Mouse (Mus musculus): ENCODE data around the gene Ntrk3. TPM values are rescaled to one million over a fixed set of nuclear protein-coding genes. Genes with fewer than 3 reads are reported as not detected.

Ntrk3 gene
- total RNA-seq, 2 experiments from 2014 or later = not detected

DNA sequence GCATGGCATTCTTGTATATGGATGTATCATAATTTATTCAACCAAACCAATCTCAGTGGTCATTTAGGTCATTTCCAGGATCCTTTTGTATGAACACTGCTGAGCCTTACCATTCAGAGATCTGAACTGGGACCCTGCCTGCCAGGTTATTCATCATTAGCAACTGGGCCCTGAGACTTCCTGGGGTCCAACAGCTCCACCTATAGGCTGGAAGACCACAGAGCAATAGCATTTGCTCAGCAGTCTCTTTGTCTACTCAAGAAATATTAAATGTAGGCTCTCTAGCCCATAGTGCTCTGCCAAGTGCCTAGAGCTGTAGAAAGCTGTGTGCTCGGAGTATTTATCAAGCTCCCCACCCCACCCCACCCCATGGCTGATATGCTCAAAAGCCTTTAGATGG is 85.5 kb downstream of the Ntrk3 start:
- no peak for ATAC-seq (replicated peaks; ENCODE audit: low FRiP score, poor library complexity, severe bottlenecking)

DNA sequence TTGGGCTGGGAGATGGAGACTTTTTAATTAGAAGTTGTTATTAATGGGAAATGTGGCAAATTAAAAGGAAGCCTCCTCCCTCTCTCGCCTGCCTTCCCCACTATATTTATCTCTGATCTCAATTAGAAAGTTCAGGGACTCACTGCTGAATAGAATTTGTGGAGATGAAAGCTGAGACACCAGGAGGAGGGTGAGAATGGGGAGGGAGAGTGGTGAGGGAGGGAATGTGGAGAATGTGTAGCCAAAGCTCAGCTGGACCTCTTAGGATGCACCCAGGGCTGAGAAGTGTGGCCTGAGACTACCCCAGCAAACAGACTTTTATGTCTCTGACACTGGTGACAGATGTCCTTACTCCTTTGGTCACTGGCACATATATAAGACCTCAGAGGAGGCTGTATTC is 86.3 kb downstream of the Ntrk3 start:
- ATAC-seq (replicated peaks; ENCODE audit: low FRiP score, poor library complexity, severe bottlenecking) = no peak

DNA sequence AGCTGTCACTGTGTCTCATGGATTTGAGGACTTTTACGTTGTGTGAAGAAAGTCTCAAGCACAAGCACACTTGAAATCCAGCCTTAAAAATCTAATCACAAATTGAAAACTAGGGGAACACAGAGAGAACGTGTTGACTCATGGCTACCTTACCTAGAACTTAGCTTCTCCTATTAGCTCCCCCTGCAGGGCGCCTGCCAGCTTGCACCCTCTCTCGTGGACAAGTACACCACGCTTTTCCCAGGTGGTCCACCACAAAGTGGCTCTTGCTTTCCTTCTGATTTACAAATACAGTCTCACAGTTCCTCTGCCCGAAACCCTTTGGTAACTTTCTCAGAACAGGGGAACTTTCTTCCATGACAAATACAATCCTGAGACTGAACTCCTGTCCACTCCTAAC is 94.1 kb downstream of the Ntrk3 start:
- no peak for ATAC-seq (replicated peaks; ENCODE audit: low FRiP score, poor library complexity, severe bottlenecking)

DNA sequence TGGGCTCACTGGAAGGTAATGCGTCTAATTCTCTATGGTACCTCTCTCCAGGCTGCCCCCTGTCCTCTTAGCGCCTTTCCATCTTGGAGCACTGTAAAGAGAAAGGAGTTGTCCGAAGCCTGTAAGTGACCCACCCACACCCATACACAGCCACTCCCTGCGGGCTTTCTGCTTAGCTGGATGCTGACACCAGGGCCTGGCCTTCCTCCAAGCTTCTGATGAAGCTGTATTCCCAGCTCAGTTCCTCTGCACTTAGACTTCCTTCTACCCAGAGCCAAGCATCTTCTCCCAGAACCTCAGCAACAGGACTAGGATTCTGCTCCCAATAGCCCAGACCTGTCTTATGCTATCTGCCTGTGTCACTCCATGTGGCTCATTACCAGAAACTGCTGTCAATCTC is 114.1 kb downstream of the Ntrk3 start:
- ATAC-seq (replicated peaks; ENCODE audit: low FRiP score, poor library complexity, severe bottlenecking) = no peak

- no peak for ATAC-seq (replicated peaks; ENCODE audit: low FRiP score, poor library complexity, severe bottlenecking)
These were observed 116.7 kb downstream of the Ntrk3 start for GRCm38 (mm10) chr7:78621115-78621514.

GRCm38 (mm10) chr7:78619818-78620577 is 117.8 kb downstream of the Ntrk3 start:
- no peak for ATAC-seq (replicated peaks; ENCODE audit: low FRiP score, poor library complexity, severe bottlenecking)

DNA sequence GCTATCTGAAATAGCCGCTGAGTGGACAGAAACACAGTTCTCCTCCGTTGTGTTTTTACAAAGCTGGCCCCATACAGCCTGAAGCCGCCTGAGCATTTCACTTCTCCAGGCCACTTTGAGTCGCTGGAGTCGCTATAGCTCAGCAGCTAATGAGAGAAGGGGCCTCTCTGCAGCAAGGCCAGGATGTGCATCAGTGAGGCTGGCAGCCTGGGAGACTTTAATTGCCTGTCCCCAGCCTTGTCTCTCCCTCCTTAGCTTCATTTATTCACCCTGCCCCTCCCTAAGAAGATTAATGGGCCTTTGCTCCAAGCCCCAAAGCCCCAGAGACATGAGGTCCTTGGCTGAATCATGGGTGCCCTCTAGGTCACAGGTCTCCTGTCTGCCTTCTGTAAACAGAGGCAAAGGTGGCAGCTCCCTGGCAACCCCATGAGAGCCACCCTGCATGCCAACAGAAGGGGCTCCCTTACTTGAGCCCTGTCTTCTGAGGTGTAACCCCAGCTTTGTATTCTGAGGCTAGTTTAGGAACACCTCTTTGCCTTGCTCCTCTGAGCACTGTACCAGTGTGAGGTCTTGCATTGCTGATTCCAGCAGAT is 132.2 kb downstream of the Ntrk3 start:
- no peak for ATAC-seq (replicated peaks; ENCODE audit: low FRiP score, poor library complexity, severe bottlenecking)

DNA sequence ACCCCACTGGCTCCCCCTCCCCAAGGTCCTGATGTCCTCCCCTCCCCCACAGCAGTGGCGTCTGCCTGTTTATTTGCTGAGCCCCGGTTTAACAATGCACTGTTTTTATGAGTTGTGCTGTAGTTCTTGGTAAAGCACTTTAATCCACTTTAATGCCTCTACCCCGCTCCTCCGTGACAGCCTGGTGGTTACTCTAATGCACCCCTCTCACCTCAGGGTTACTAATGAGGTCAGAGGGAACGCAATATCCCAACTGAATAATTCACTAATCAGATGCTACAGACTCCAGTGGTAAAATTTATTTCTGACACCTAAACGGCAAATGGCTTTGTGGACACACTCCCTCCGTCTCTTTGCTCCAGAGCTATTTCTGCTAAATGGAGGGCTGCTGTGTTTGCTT is 133.9 kb downstream of the Ntrk3 start:
- no peak for ATAC-seq (replicated peaks; ENCODE audit: low FRiP score, poor library complexity, severe bottlenecking)

DNA sequence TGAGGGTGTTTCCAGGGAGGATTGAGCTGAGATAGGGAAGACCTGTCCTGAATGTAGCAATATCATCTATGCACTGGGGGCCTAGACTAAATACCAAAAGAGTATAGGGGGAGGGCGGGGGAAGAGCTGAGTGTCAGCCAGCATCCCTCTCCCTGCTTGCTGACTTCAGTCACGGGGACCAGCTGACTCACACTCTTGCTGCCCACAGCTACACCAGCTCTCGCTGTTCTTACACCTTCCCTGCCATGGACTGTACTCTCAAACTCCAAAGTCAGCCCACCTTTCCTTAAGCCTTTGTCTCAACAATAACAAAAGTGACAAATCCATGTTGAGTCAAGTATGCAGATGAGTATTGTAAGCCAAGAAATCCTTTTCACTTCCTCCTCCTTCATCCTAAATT is 136.0 kb downstream of the Ntrk3 start:
- ATAC-seq (replicated peaks; ENCODE audit: low FRiP score, poor library complexity, severe bottlenecking) = no peak

- no peak for ATAC-seq (replicated peaks; ENCODE audit: low FRiP score, poor library complexity, severe bottlenecking)
These were observed 136.9 kb downstream of the Ntrk3 start for GRCm38 (mm10) chr7:78600886-78601285.

GRCm38 (mm10) chr7:78599941-78600677 is 137.7 kb downstream of the Ntrk3 start:
- no peak for ATAC-seq (replicated peaks; ENCODE audit: low FRiP score, poor library complexity, severe bottlenecking)

GRCm38 (mm10) chr7:78598147-78598546 is 139.7 kb downstream of the Ntrk3 start:
- no peak for ATAC-seq (replicated peaks; ENCODE audit: low FRiP score, poor library complexity, severe bottlenecking)

GRCm38 (mm10) chr7:78597251-78598129 is 140.3 kb downstream of the Ntrk3 start:
- ATAC-seq (replicated peaks; ENCODE audit: low FRiP score, poor library complexity, severe bottlenecking) = no peak

DNA sequence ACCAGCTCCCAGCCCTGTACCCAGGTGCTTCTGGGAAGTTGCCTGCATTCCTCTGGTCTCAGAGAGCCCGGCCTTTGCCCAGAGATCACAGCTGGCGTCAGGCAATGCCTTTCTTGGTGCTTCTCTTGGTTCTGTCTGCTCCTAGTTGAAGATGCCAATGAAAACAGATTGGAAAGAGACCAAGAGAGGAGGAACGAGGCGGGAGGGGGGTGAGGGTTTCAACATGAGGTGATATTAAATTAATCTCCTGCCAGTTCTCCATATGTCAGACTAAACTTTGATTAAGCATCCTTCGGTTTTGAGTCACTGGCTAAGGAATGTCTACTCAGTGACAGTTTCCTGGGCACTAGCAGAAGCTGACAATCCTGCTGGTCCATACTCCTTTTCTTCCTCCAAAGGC is 141.3 kb downstream of the Ntrk3 start:
- ATAC-seq (replicated peaks; ENCODE audit: low FRiP score, poor library complexity, severe bottlenecking) = no peak

GRCm38 (mm10) chr7:78595895-78596294 is 141.9 kb downstream of the Ntrk3 start:
- ATAC-seq (replicated peaks; ENCODE audit: low FRiP score, poor library complexity, severe bottlenecking) = peak; percentile 70

DNA sequence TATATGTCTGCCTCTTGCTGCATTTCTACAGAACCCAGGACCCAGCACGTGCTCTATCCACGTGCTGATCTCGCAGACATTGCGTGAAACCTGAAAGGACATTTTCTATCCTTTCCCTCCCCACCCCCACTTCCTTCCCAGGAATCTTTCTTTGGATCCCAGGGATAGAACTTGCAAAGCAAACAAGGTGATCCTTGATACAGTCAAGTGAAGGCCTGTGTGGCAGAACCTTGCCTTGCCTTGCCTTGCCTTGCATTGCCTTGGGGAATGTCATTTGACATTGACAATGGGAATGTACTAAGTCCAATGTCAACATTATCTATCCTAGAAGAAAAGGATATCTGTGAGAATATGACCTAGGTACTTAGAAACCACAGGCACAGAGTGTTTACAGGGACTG is 144.9 kb downstream of the Ntrk3 start:
- no peak for ATAC-seq (replicated peaks; ENCODE audit: low FRiP score, poor library complexity, severe bottlenecking)

DNA sequence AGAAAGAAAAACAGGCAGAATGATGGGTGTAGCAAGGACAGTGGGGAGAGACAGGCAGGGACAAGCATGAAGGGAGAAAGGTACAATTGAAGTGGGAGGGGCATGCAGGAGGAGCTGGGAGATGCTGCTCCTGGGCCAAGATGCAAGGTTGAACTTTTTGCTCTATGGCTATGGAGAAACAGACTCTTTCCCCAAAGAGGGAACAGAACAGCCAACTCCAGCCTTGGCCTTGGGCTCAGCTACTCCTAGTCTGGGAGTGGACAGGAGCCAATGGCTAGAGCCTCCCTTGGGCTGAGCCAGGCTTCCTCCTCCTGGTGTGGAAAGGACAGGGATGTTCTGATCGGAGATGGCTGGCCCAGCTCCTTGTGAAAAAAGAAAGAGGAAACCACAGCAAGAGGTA is 145.6 kb downstream of the Ntrk3 start:
- ATAC-seq (replicated peaks; ENCODE audit: low FRiP score, poor library complexity, severe bottlenecking) = no peak

DNA sequence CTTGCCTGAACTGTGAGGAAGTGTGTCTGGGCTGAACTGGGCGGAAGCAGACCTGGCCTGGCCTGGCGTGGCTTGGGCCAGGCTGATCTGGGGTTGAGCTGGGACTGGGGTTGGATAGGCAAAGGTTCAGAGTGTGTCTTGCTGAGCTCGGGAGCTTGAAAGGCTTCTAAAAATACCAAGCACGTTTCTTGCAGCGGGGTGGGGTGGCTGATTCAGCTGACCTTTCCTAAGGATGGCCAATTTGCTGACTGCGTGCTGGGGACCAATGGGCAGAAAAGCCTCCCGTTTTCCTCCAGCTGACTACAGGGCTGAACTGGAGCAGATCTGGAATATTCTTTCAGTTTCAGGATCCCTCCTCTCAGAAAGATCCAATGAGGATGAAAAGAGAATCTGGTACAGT is 148.0 kb downstream of the Ntrk3 start:
- ATAC-seq (replicated peaks; ENCODE audit: low FRiP score, poor library complexity, severe bottlenecking) = no peak

GRCm38 (mm10) chr7:78586800-78587199 is 151.0 kb downstream of the Ntrk3 start:
- ATAC-seq (replicated peaks; ENCODE audit: low FRiP score, poor library complexity, severe bottlenecking) = no peak

DNA sequence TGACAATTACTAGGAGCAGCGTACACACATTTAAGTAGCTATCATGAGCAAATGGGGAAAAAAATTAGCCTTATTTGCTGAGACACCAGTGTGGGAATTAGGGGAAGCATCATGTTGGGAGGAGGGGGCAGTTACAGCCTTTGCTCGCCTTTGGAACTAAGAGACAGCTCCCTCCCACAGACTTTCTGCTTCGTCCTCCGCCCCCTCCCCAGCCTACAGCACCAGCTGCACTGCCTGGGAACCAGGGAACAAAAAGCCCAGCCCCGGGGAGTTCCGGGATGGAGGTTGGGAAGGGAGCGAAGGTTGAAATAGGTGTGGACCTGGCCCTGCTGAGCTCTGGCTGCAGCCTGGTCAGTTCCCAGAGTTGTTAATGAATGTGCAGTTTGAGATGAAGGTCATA is 151.9 kb downstream of the Ntrk3 start:
- ATAC-seq (replicated peaks; ENCODE audit: low FRiP score, poor library complexity, severe bottlenecking) = no peak
